Mouse (Mus musculus): ENCODE data around the gene Tmem251. TPM values are rescaled to one million over a fixed set of nuclear protein-coding genes. Genes with fewer than 3 reads are reported as not detected.

Tmem251 gene
- polyA plus RNA-seq (2014; fragmentation: Illumina TruSeq; extraction: RNeasy Lipid Tissue Mini Kit (QIAGEN cat#74804); ENCODE audit: low read depth, low replicate concordance), result 4.1 TPM

GRCm38 (mm10) chr12:102743589-102744574, at the start of gene Tmem251, which contains the start of gene Moap1:
Gene Tmem251 (plus strand): TSS chr12:102743762.
Gene Moap1 (minus strand): TSS chr12:102743661.

GRCm38 (mm10) chr12:102704457-102705198, 38.9 kb upstream of the Tmem251 start, which contains the start of gene Itpk1:
Gene Itpk1 (minus strand): TSS chr12:102704930.

GRCm38 (mm10) chr12:102757689-102758402, 14.3 kb downstream of the Tmem251 start, which contains the start of the genes Gm28051, Gon7 and Ubr7:
Gene Gm28051 (minus strand): TSS chr12:102757765.
Gene Gon7 (minus strand): TSS chr12:102757803.
Gene Ubr7 (plus strand): TSS chr12:102757967.

GRCm38 (mm10) chr12:102758403-102758756, 14.8 kb downstream of the Tmem251 start, which contains the start of gene Gm20604:
Gene Gm20604 (minus strand): TSS chr12:102758672.

Other genes starting within 250 kb of the Tmem251 start
- 0.16 TPM for gene Chga, start 188.8 kb upstream of the Tmem251 start, polyA plus RNA-seq (2014; fragmentation: Illumina TruSeq; extraction: RNeasy Lipid Tissue Mini Kit (QIAGEN cat#74804); ENCODE audit: low read depth, low replicate concordance)
- gene Itpk1, start 38.8 kb upstream of the Tmem251 start, polyA plus RNA-seq (2014; fragmentation: Illumina TruSeq; extraction: RNeasy Lipid Tissue Mini Kit (QIAGEN cat#74804); ENCODE audit: low read depth, low replicate concordance), result 60.2 TPM
- 6.3 TPM for gene Moap1, start 101 bp upstream of the Tmem251 start, polyA plus RNA-seq (2014; fragmentation: Illumina TruSeq; extraction: RNeasy Lipid Tissue Mini Kit (QIAGEN cat#74804); ENCODE audit: low read depth, low replicate concordance)
- gene Gm28051, start 14.0 kb downstream of the Tmem251 start, polyA plus RNA-seq (2014; fragmentation: Illumina TruSeq; extraction: RNeasy Lipid Tissue Mini Kit (QIAGEN cat#74804); ENCODE audit: low read depth, low replicate concordance), result not detected
- gene Gon7, start 14.0 kb downstream of the Tmem251 start, polyA plus RNA-seq (2014; fragmentation: Illumina TruSeq; extraction: RNeasy Lipid Tissue Mini Kit (QIAGEN cat#74804); ENCODE audit: low read depth, low replicate concordance), result 11.1 TPM
- 26.0 TPM for gene Ubr7, start 14.2 kb downstream of the Tmem251 start, polyA plus RNA-seq (2014; fragmentation: Illumina TruSeq; extraction: RNeasy Lipid Tissue Mini Kit (QIAGEN cat#74804); ENCODE audit: low read depth, low replicate concordance)
- gene Gm20604, start 14.9 kb downstream of the Tmem251 start, polyA plus RNA-seq (2014; fragmentation: Illumina TruSeq; extraction: RNeasy Lipid Tissue Mini Kit (QIAGEN cat#74804); ENCODE audit: low read depth, low replicate concordance), result 7.5 TPM
- gene Btbd7, start 134.7 kb downstream of the Tmem251 start, polyA plus RNA-seq (2014; fragmentation: Illumina TruSeq; extraction: RNeasy Lipid Tissue Mini Kit (QIAGEN cat#74804); ENCODE audit: low read depth, low replicate concordance), result 16.0 TPM
- gene Cox8c, start 155.6 kb downstream of the Tmem251 start, polyA plus RNA-seq (2014; fragmentation: Illumina TruSeq; extraction: RNeasy Lipid Tissue Mini Kit (QIAGEN cat#74804); ENCODE audit: low read depth, low replicate concordance), result 17.9 TPM
- gene Unc79, start 205.1 kb downstream of the Tmem251 start, polyA plus RNA-seq (2014; fragmentation: Illumina TruSeq; extraction: RNeasy Lipid Tissue Mini Kit (QIAGEN cat#74804); ENCODE audit: low read depth, low replicate concordance), result 0.60 TPM